ENCODE assay signal across 8 mouse cellular contexts in the genomic region with DNA sequence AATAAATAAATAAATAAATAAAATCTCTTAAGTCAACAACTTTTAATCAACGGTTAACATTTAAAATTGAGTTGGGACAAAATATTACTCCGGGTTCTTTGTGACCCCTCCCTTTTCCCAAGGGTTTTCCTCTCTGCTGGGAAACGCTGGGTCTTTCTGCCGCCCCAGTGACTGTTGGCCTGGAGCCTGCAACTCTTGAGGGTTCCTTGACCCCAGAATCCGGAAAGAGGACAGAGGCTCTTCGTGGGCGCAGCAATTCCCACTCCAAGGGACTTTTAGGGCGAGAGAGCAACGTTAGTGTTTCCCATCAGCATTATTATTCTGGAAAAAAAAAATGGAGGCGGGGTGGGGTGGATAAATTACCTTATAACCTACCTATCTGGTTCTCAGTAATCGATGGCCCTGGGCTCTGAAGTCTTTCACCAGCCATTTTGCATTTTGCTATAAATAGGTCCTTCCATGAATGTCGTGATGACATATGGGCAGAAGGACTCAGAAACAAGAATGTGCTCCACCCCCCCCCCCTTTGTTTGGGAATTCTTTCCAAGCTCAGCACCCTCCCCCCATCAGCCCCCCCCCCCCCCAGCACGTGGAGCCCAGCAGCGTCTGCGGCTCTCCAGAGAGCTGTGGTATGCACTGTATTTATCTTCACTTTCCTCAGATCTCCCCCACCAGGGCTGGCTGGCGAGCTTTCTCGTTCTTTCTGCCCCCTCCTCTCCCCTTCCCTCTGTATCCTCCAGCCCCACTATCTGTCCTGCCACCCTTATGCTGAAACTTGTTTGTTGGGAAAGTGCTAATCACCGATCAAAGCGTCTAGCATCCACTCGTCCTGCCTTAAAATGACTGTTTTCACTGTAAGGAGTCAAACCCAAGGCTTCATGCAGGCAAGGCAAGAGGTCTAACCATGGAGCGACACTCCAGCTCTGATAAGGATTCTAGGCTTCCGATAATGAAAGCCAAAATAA. TPM values are rescaled to one million over a fixed set of nuclear protein-coding genes. Genes with fewer than 3 reads are reported as not detected.
DNase-seq lines count a peak whose midpoint lies in the region; ATAC-seq and TF ChIP-seq lines count a peak whose summit lies in the region.

No protein-coding gene starts in this region.

- no peaks in the 10 kb centered on the region for H3K27me3 ChIP-seq in heart, postnatal 0 days (ENCODE audit: control insufficient read depth, insufficient read depth, low read length)
- H3K27me3 ChIP-seq in midbrain, embryonic 12.5 days, result no peaks in the 10 kb centered on the region

- ATAC-seq in heart, postnatal 0 days (ENCODE audit: insufficient read depth, low read depth), result peak; percentile 70
- peak; percentile 68; the same call in 1 of the 2 replicates for ATAC-seq in midbrain, embryonic 12.5 days (ENCODE audit: low FRiP score, low read depth)
- ATAC-seq in activated CD4-positive, CD25-positive, alpha-beta regulatory T cell, adult 4 months, result no peak

- peaks cover 21% of the 10 kb centered on the region for H3K4me1 ChIP-seq in heart, postnatal 0 days (ENCODE audit: control insufficient read depth, insufficient read depth)
- peaks cover 14% of the 10 kb centered on the region for H3K4me1 ChIP-seq in midbrain, embryonic 12.5 days

- peak; percentile 53 for DNase-seq in cerebellum, adult 11-12 months
- DNase-seq in cerebellum, postnatal 36 days, result no peak
- peak; percentile 66 for DNase-seq in embryo, embryonic 9.5 days (ENCODE audit: extremely low spot score)
- peak; percentile 82 for DNase-seq in heart, postnatal 0 days (ENCODE audit: low spot score)
- DNase-seq in kidney, postnatal 4 days, result peak; percentile 58 to 67
- DNase-seq in gastrocnemius, postnatal 25 days, result no peak

- H3K9me3 ChIP-seq in heart, postnatal 0 days (replicated peaks; ENCODE audit: control insufficient read depth, low read length), result no peaks in the 10 kb centered on the region
- H3K9me3 ChIP-seq in midbrain, embryonic 12.5 days, result no peaks in the 10 kb centered on the region

- H3K4me2 ChIP-seq in heart, postnatal 0 days (ENCODE audit: low read depth, low read length), result peak overlapping the region; percentile 71
- H3K4me2 ChIP-seq in midbrain, embryonic 12.5 days (replicated peaks), result peak overlapping the region; percentile 51

- no peaks in the 10 kb centered on the region for H3K36me3 ChIP-seq in heart, postnatal 0 days (replicated peaks; ENCODE audit: control insufficient read depth, insufficient read depth, low read length)
- H3K36me3 ChIP-seq in midbrain, embryonic 12.5 days, result no peaks in the 10 kb centered on the region

- peak overlapping the region; percentile 39 for H3K4me3 ChIP-seq in heart, postnatal 0 days (ENCODE audit: low read depth, low read length)
- peak overlapping the region; percentile 23 for H3K4me3 ChIP-seq in midbrain, embryonic 12.5 days

- TF ChIP-seq EP300 in heart, postnatal 0 days (IDR thresholded peaks at IDR 0.05; ENCODE audit: low read depth), result no peak

- H3K9ac ChIP-seq in heart, postnatal 0 days (replicated peaks; ENCODE audit: low read depth, low read length), result peak overlapping the region; percentile 44
- no peak overlapping the region; the same call in 1 of the 2 replicates for H3K9ac ChIP-seq in midbrain, embryonic 12.5 days (replicated peaks)

- peak overlapping the region; percentile 96 for H3K27ac ChIP-seq in heart, postnatal 0 days (ENCODE audit: low read depth)
- no peak overlapping the region for H3K27ac ChIP-seq in midbrain, embryonic 12.5 days (replicated peaks)

- WGBS in heart, postnatal 0 days, result under 1% methylated on average over 21 of the region's 22 CpGs
- 12% methylated on average over 19 of the region's 22 CpGs for WGBS in midbrain, embryonic 12.5 days

- no peak for TF ChIP-seq CTCF in heart, postnatal 0 days (IDR thresholded peaks at IDR 0.05; ENCODE audit: low read depth)

RNA-seq across cellular contexts. Expression of a gene that starts 32.6 kb away (rescaled TPM):
- total RNA-seq in heart, postnatal 0 days (2014; rRNA removed; ENCODE audit: low replicate concordance), result 3.8 and 6.6 TPM in 2 replicates
- polyA plus RNA-seq in heart, postnatal 0 days (2015; fragmentation: Nextera tagmentation; extraction: Ambion mirVana), result 6.0 and 6.5 TPM in 2 replicates
- 0.54 and 1.1 TPM in 2 replicates for polyA plus RNA-seq in midbrain, embryonic 12.5 days (2016; fragmentation: Nextera tagmentation; extraction: Ambion mirVana)
- polyA plus RNA-seq in activated CD4-positive, CD25-positive, alpha-beta regulatory T cell, adult 4 months (2017; shearing (Covaris generic)), result not detected
- under 1 TPM; 0.54 to 0.56 TPM for total RNA-seq in gastrocnemius, postnatal 25 days (2021)

RNA-seq across cellular contexts. Expression of a gene that starts 33.8 kb away (rescaled TPM):
- total RNA-seq in heart, postnatal 0 days (2014; rRNA removed; ENCODE audit: low replicate concordance), result 8.9 and 20.6 TPM in 2 replicates
- 40.9 and 41.4 TPM in 2 replicates for polyA plus RNA-seq in heart, postnatal 0 days (2015; fragmentation: Nextera tagmentation; extraction: Ambion mirVana)
- polyA plus RNA-seq in midbrain, embryonic 12.5 days (2016; fragmentation: Nextera tagmentation; extraction: Ambion mirVana), result 19.2 and 24.6 TPM in 2 replicates
- 10 to 100 TPM in 1 of 2 experiments, 1 to 10 TPM in 1; 9.2 to 14.0 TPM for polyA plus RNA-seq in activated CD4-positive, CD25-positive, alpha-beta regulatory T cell, adult 4 months (2017; shearing (Covaris generic))
- total RNA-seq in gastrocnemius, postnatal 25 days (2021), result 10 to 100 TPM; 11.9 to 12.3 TPM

RNA-seq across cellular contexts. Expression of a gene that starts 33.8 kb away (rescaled TPM):
- total RNA-seq in heart, postnatal 0 days (2014; rRNA removed; ENCODE audit: low replicate concordance), result 22.0 and 24.7 TPM in 2 replicates
- polyA plus RNA-seq in heart, postnatal 0 days (2015; fragmentation: Nextera tagmentation; extraction: Ambion mirVana), result 13.9 and 14.7 TPM in 2 replicates
- 12.4 and 13.5 TPM in 2 replicates for polyA plus RNA-seq in midbrain, embryonic 12.5 days (2016; fragmentation: Nextera tagmentation; extraction: Ambion mirVana)
- 1 to 10 TPM; 2.4 to 3.7 TPM for polyA plus RNA-seq in activated CD4-positive, CD25-positive, alpha-beta regulatory T cell, adult 4 months (2017; shearing (Covaris generic))
- 10 to 100 TPM; 31.2 to 32.7 TPM for total RNA-seq in gastrocnemius, postnatal 25 days (2021)

Comparison
In these comparisons a context has a peak if more than half of its experiments do, and no peak if none do; other contexts are left out.
1. DNase-seq: peak in cerebellum, adult 11-12 months (single experiment), embryo, embryonic 9.5 days (single experiment), heart, postnatal 0 days (single experiment) and kidney, postnatal 4 days (2 of 2); none in cerebellum, postnatal 36 days (0 of 2) and gastrocnemius, postnatal 25 days (single experiment).